Mouse (Mus musculus) brain, embryonic 14.5 days (tissue): ENCODE results near the gene Foxn1.

Experiments used
- CTCF ChIP-seq: fragments of 200-500 bp; IDR thresholded peaks from 2 replicates; pipeline ENCODE4 v1.5.1; 2012; ENCODE audit warnings: inconsistent platforms, mild to moderate bottlenecking, moderate library complexity, borderline replicate concordance; ENCODE audit not compliant: insufficient read depth, insufficient read length; ENCODE audit errors: extremely low read depth
- POLR2A ChIP-seq: fragments of 200-500 bp; IDR thresholded peaks from 2 replicates; pipeline ENCODE4 v1.6.1; 2012; ENCODE audit warnings: mild to moderate bottlenecking, inconsistent platforms, borderline replicate concordance; ENCODE audit not compliant: poor library complexity, insufficient read depth, insufficient read length, severe bottlenecking; ENCODE audit errors: extremely low read depth

DNA sequence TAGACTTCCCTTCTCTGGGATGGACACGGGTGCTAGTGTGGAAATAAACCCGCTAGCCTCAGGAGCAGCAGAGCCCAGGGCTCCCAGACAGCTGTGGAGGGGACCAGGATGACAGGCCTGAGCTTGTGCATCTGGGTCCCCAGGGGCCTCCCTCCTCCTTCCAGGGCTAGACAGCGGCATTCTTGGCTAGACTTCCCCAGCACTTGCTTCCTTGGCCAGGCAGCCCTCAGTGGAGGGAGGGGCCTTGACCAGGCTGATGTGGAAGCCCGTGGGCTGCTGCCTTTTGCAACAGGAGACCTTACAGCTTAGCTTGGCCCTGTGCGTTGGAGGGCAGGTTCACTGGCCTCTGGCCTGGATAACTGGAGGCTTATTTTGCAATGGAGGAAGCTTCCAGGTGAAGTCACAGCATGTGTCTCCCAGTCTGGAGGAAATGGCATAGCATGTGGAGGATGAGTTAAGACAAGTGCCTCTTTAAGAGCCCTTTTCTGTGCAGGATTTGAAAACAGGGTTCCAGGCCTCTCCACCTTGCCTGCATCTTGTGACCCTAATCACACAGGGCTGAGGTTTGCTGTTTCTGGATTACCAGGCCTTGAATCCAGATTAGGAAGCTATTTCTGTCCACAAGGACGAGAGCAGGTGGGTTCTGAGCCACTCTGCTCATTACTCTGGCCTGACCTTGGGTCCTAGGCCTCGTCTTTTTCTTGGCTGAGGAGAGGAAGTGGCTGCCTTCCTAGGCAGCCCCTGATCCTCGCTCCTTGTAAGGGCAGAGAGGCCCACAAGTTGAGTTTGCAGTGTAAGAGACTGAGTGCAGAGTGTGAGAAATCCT lies 41.3 kb downstream of the Foxn1 start:
- no peak for TF ChIP-seq CTCF
- no peak for TF ChIP-seq POLR2A
